Mouse (Mus musculus): ENCODE data around the gene Slc22a22. TPM values are rescaled to one million over a fixed set of nuclear protein-coding genes. Genes with fewer than 3 reads are reported as not detected.

Slc22a22 gene
- polyA plus RNA-seq, 1 experiment from 2014 or later = not detected

- Histone ChIP-seq H3K4me3 (no peak overlapping the region), H3K9ac (no peak overlapping the region), H3K36me3 (no peaks in the 10 kb centered on the region), H3K9me3 (no peaks in the 10 kb centered on the region), H3K4me2 (no peak overlapping the region), H3K27ac (replicated peaks) (no peak overlapping the region), H3K4me1 (replicated peaks) (no peaks in the 10 kb centered on the region), H3K27me3 (no peaks in the 10 kb centered on the region)
- ATAC-seq (ENCODE audit: low read depth) = no peak
These were observed 11.4 kb downstream of the Slc22a22 start for GRCm38 (mm10) chr15:57465996-57466395.

- 87% methylated on average over 6 of the region's 6 CpGs for WGBS
- Histone ChIP-seq H3K27me3 (no peaks in the 10 kb centered on the region), H3K9me3 (no peaks in the 10 kb centered on the region), H3K4me3 (no peak overlapping the region), H3K9ac (no peak overlapping the region), H3K36me3 (no peaks in the 10 kb centered on the region), H3K27ac (replicated peaks) (no peak overlapping the region), H3K4me1 (replicated peaks) (no peaks in the 10 kb centered on the region), H3K4me2 (no peak overlapping the region)
- ATAC-seq (ENCODE audit: low read depth) = no peak
These were observed 12.4 kb downstream of the Slc22a22 start for GRCm38 (mm10) chr15:57465061-57465460.

DNA sequence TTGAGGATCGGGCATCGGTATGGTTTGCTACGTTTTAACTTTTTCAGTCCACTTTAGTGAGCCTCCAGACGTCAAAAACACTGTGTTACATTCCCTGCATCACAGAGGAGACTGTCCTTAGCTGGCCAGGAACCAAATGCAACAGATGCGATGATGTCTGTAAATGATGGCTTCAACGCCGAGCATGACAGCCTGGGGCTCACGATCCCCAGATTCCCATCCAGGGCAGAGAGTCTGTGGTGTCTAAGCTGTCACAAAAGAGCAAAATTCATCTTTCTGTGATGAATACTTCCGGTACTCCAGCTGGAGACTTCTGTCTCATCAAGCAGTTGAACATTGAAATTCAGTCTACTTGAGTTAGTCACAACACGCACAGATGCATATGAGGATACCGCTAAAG, 13.4 kb downstream of the Slc22a22 start:
- Histone ChIP-seq H3K27me3 (no peaks in the 10 kb centered on the region), H3K9ac (no peak overlapping the region), H3K4me3 (no peak overlapping the region), H3K4me2 (no peak overlapping the region), H3K36me3 (no peaks in the 10 kb centered on the region), H3K4me1 (replicated peaks) (no peaks in the 10 kb centered on the region), H3K9me3 (no peaks in the 10 kb centered on the region), H3K27ac (replicated peaks) (no peak overlapping the region)
- WGBS = 86% methylated on average over 11 of the region's 11 CpGs
- ATAC-seq (ENCODE audit: low read depth) = no peak

- Histone ChIP-seq H3K27ac (replicated peaks) (no peak overlapping the region), H3K27me3 (no peaks in the 10 kb centered on the region), H3K36me3 (no peaks in the 10 kb centered on the region), H3K4me3 (no peak overlapping the region), H3K9ac (no peak overlapping the region), H3K4me1 (replicated peaks) (no peaks in the 10 kb centered on the region), H3K9me3 (no peaks in the 10 kb centered on the region), H3K4me2 (no peak overlapping the region)
- WGBS = 76% methylated on average over 1 of the region's 1 CpGs
- no peak for ATAC-seq (ENCODE audit: low read depth)
These were observed 16.1 kb downstream of the Slc22a22 start for GRCm38 (mm10) chr15:57461284-57461683.

GRCm38 (mm10) chr15:57457374-57457773, 20.1 kb downstream of the Slc22a22 start:
- 55% methylated on average over 2 of the region's 2 CpGs for WGBS

DNA sequence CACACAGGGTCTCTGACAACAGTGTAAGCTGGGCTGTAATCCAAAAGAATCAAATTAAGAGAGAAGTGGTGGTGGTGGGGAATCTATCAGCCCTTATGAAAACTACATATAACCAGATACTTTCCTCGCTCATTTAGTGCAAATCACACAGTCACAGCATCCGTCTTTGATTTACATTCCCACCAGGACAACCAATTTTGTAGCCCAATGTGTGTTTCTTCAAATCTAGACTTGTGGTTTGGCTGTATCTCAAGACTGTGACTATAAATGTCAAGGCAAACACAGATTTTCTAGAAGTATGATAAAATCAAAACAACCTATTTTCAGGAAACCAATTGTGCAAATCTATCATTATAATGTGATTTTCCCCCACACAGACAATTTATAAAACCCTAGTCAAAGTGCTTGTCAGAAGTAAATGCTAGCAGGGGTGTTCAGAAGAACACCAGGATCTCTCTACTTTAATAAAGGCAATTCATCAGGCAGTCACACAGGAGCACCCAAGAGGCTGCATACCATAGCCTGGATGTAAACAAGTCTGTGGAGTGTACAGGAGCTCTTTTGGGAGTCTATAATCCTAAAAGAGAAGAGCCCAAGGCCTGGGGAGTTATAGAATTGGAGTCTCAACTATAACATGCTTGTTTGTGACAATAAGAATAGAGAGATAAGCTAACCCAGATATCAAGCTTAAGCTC, 42.6 kb downstream of the Slc22a22 start:
- no peak overlapping the region for H3K4me2 ChIP-seq
- H3K9me3 ChIP-seq = no peaks in the 10 kb centered on the region
- no peak overlapping the region for H3K4me3 ChIP-seq
- 71% methylated on average over 2 of the region's 2 CpGs for WGBS
- no peaks in the 10 kb centered on the region for H3K36me3 ChIP-seq
- H3K9ac ChIP-seq = no peak overlapping the region
- H3K27ac ChIP-seq (replicated peaks) = no peak overlapping the region
- no peaks in the 10 kb centered on the region for H3K4me1 ChIP-seq (replicated peaks)
- no peaks in the 10 kb centered on the region for H3K27me3 ChIP-seq
- ATAC-seq (ENCODE audit: low read depth) = no peak

More at GRCm38 (mm10) chr15:57457374-57457773, 20.1 kb downstream of the Slc22a22 start:
- H3K27ac ChIP-seq (replicated peaks) = no peak overlapping the region
- H3K4me1 ChIP-seq (replicated peaks) = no peaks in the 10 kb centered on the region
- H3K9ac ChIP-seq = no peak overlapping the region
- H3K4me2 ChIP-seq = no peak overlapping the region
- no peaks in the 10 kb centered on the region for H3K36me3 ChIP-seq
- ATAC-seq (ENCODE audit: low read depth) = no peak
- H3K4me3 ChIP-seq = no peak overlapping the region
- H3K27me3 ChIP-seq = no peaks in the 10 kb centered on the region
- no peaks in the 10 kb centered on the region for H3K9me3 ChIP-seq

GRCm38 (mm10) chr15:57408498-57408897, 68.9 kb downstream of the Slc22a22 start:
- 46% methylated on average over 2 of the region's 2 CpGs for WGBS
- H3K4me2 ChIP-seq = no peak overlapping the region
- no peak overlapping the region for H3K27ac ChIP-seq (replicated peaks)
- H3K9ac ChIP-seq = no peak overlapping the region
- no peaks in the 10 kb centered on the region for H3K27me3 ChIP-seq
- no peaks in the 10 kb centered on the region for H3K9me3 ChIP-seq
- H3K4me1 ChIP-seq (replicated peaks) = no peaks in the 10 kb centered on the region
- no peak for ATAC-seq (ENCODE audit: low read depth)
- no peaks in the 10 kb centered on the region for H3K36me3 ChIP-seq
- H3K4me3 ChIP-seq = no peak overlapping the region

DNA sequence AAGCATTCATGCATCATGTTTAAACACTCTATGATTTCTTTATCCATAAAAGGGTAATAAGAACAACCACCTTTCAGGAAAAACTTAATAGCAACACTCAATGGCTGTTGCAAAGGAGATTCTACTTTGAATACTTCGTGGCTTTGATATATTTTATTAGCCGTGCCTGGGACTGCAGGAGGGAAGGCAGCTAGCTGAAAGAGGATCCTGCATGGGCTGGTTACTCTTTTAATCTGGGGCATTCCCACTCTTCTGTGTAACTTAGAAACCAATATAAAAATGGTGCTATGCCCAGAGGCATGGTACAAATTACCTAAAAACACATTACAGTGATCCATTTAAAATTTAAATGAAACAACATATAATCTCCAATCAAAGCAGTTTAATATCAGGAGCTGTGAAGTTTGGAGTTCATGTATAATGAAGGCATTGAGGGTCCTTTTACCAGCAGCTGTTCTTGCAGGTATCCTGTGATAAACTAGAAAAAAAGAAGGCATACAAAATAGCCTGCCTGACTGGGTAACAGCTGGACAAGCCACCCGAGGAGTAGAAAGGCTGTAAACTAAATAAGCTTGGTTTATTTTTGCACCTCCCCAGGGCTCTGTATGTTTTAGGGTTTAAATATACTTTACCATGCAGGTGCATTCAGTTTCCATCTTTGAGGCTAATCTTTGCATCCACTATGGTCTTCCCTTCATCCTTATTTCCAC, 78.8 kb downstream of the Slc22a22 start:
- WGBS = 44% methylated on average over 3 of the region's 3 CpGs

GRCm38 (mm10) chr15:57394053-57394452, 83.4 kb downstream of the Slc22a22 start:
- 89% methylated on average over 4 of the region's 4 CpGs for WGBS
- Histone ChIP-seq H3K4me3 (no peak overlapping the region), H3K9me3 (no peaks in the 10 kb centered on the region), H3K4me1 (replicated peaks) (no peaks in the 10 kb centered on the region), H3K27me3 (no peaks in the 10 kb centered on the region), H3K27ac (replicated peaks) (no peak overlapping the region), H3K36me3 (no peaks in the 10 kb centered on the region), H3K9ac (no peak overlapping the region), H3K4me2 (no peak overlapping the region)
- ATAC-seq (ENCODE audit: low read depth) = no peak

More for the DNA sequence above, 78.8 kb downstream of the Slc22a22 start:
- Histone ChIP-seq H3K9ac (no peak overlapping the region), H3K36me3 (no peaks in the 10 kb centered on the region), H3K4me1 (replicated peaks) (no peaks in the 10 kb centered on the region), H3K4me2 (no peak overlapping the region), H3K27ac (replicated peaks) (no peak overlapping the region), H3K27me3 (no peaks in the 10 kb centered on the region), H3K4me3 (no peak overlapping the region), H3K9me3 (no peaks in the 10 kb centered on the region)
- no peak for ATAC-seq (ENCODE audit: low read depth)

GRCm38 (mm10) chr15:57380381-57380780, 97.0 kb downstream of the Slc22a22 start:
- Histone ChIP-seq H3K9me3 (no peaks in the 10 kb centered on the region), H3K4me1 (replicated peaks) (no peaks in the 10 kb centered on the region), H3K4me3 (no peak overlapping the region), H3K36me3 (no peaks in the 10 kb centered on the region), H3K4me2 (no peak overlapping the region), H3K9ac (no peak overlapping the region), H3K27me3 (no peaks in the 10 kb centered on the region), H3K27ac (replicated peaks) (no peak overlapping the region)
- WGBS = 90% methylated on average over 7 of the region's 7 CpGs
- ATAC-seq (ENCODE audit: low read depth) = no peak

- 56% methylated on average over 1 of the region's 1 CpGs for WGBS
- H3K36me3 ChIP-seq = no peaks in the 10 kb centered on the region
- H3K9me3 ChIP-seq = no peaks in the 10 kb centered on the region
- no peak overlapping the region for H3K9ac ChIP-seq
- H3K4me3 ChIP-seq = no peak overlapping the region
- no peaks in the 10 kb centered on the region for H3K27me3 ChIP-seq
- H3K27ac ChIP-seq (replicated peaks) = no peak overlapping the region
- H3K4me2 ChIP-seq = no peak overlapping the region
- ATAC-seq (ENCODE audit: low read depth) = no peak
- H3K4me1 ChIP-seq (replicated peaks) = no peaks in the 10 kb centered on the region
These were observed 111.0 kb downstream of the Slc22a22 start for GRCm38 (mm10) chr15:57366446-57366845.

GRCm38 (mm10) chr15:57355278-57355677, 122.1 kb downstream of the Slc22a22 start:
- ATAC-seq (ENCODE audit: low read depth) = no peak
- WGBS = 88% methylated on average over 4 of the region's 4 CpGs
- Histone ChIP-seq H3K36me3 (no peaks in the 10 kb centered on the region), H3K4me2 (no peak overlapping the region), H3K9me3 (no peaks in the 10 kb centered on the region), H3K27ac (replicated peaks) (no peak overlapping the region), H3K4me1 (replicated peaks) (no peaks in the 10 kb centered on the region), H3K9ac (no peak overlapping the region), H3K27me3 (no peaks in the 10 kb centered on the region), H3K4me3 (no peak overlapping the region)

DNA sequence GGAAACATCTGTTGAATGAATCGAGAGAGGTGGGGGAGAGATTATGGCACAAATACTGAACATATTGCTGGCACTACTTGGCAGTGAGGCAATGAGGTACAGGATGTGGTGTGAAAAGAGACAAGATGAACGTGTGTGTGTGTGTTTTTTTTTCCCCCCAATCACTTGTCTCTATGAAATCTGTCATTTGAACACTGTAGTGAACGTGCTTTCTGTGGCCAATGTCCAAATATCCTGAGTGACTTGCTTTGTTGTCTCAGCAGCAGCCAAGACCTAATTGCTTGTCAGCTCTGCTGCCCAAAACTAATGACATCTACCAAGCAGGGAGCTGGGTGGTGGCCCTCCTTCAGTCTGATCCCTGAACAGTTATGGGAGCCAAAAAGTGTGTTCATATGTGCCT, 136.9 kb downstream of the Slc22a22 start:
- Histone ChIP-seq H3K9me3 (no peaks in the 10 kb centered on the region), H3K27me3 (no peaks in the 10 kb centered on the region), H3K4me3 (no peak overlapping the region), H3K9ac (no peak overlapping the region), H3K27ac (replicated peaks) (no peak overlapping the region), H3K4me2 (no peak overlapping the region), H3K4me1 (replicated peaks) (no peaks in the 10 kb centered on the region), H3K36me3 (no peaks in the 10 kb centered on the region)
- 64% methylated on average over 3 of the region's 3 CpGs for WGBS
- no peak for ATAC-seq (ENCODE audit: low read depth)
